Mouse (Mus musculus): ENCODE measurements at regions not wholly inside any gene's neighbourhood (a gene's known extent, or its start where the extent isn't known, plus 50 kb on each side); places are given as distances from the start of the nearest gene placed in this dataset.

GRCm38 (mm10) chr11:22633961-22634360, 122.1 kb downstream of the Tmem17 start:
- no peak for ATAC-seq (replicated peaks; ENCODE audit: extremely low read depth, insufficient read depth, low FRiP score)
- Histone ChIP-seq H3K4me3 (ENCODE audit: low read length) (no peak overlapping the region), H3K9ac (ENCODE audit: low read length) (no peak overlapping the region), H3K27me3 (ENCODE audit: control insufficient read depth, insufficient read depth, low read length) (no peaks in the 10 kb centered on the region), H3K27ac (ENCODE audit: low read length) (no peak overlapping the region), H3K4me2 (ENCODE audit: low read depth, low read length) (no peak overlapping the region), H3K9me3 (replicated peaks; ENCODE audit: control insufficient read depth, low read length) (no peaks in the 10 kb centered on the region), H3K4me1 (ENCODE audit: control insufficient read depth, insufficient read depth, low read length) (peaks cover 11% of the 10 kb centered on the region), H3K36me3 (ENCODE audit: control insufficient read depth, insufficient read depth) (no peaks in the 10 kb centered on the region)
- WGBS, result 65% methylated on average over 6 of the region's 6 CpGs

- Histone ChIP-seq H3K4me1 (ENCODE audit: control insufficient read depth, insufficient read depth, low read length) (peaks cover 6% of the 10 kb centered on the region), H3K9ac (ENCODE audit: low read length) (no peak overlapping the region), H3K27me3 (ENCODE audit: control insufficient read depth, insufficient read depth, low read length) (no peaks in the 10 kb centered on the region), H3K27ac (ENCODE audit: low read length) (no peak overlapping the region), H3K9me3 (replicated peaks; ENCODE audit: control insufficient read depth, low read length) (no peaks in the 10 kb centered on the region), H3K4me3 (ENCODE audit: low read length) (no peak overlapping the region), H3K4me2 (ENCODE audit: low read depth, low read length) (no peak overlapping the region), H3K36me3 (ENCODE audit: control insufficient read depth, insufficient read depth) (no peaks in the 10 kb centered on the region)
- WGBS, result 36% methylated on average over 2 of the region's 2 CpGs
- ATAC-seq (replicated peaks; ENCODE audit: extremely low read depth, insufficient read depth, low FRiP score), result no peak
These were observed 123.1 kb downstream of the Tmem17 start for GRCm38 (mm10) chr11:22635021-22635420.

GRCm38 (mm10) chr11:22636321-22636720, 124.4 kb downstream of the Tmem17 start:
- Histone ChIP-seq H3K4me2 (ENCODE audit: low read depth, low read length) (no peak overlapping the region), H3K9me3 (replicated peaks; ENCODE audit: control insufficient read depth, low read length) (no peaks in the 10 kb centered on the region), H3K4me1 (ENCODE audit: control insufficient read depth, insufficient read depth, low read length) (peaks cover 4% of the 10 kb centered on the region), H3K9ac (ENCODE audit: low read length) (no peak overlapping the region), H3K27ac (ENCODE audit: low read length) (0 out of 2 replicates have a peak overlapping the region, but pooled peaks have one; percentile 2), H3K4me3 (ENCODE audit: low read length) (no peak overlapping the region), H3K27me3 (ENCODE audit: control insufficient read depth, insufficient read depth, low read length) (no peaks in the 10 kb centered on the region), H3K36me3 (ENCODE audit: control insufficient read depth, insufficient read depth) (no peaks in the 10 kb centered on the region)
- 75% methylated on average over 7 of the region's 7 CpGs for WGBS
- ATAC-seq (replicated peaks; ENCODE audit: extremely low read depth, insufficient read depth, low FRiP score), result no peak

- ATAC-seq (replicated peaks; ENCODE audit: extremely low read depth, insufficient read depth, low FRiP score), result no peak
These were observed 125.1 kb downstream of the Tmem17 start for GRCm38 (mm10) chr11:22636761-22637557.

GRCm38 (mm10) chr11:22638171-22638570, 126.3 kb downstream of the Tmem17 start:
- no peak for ATAC-seq (replicated peaks; ENCODE audit: extremely low read depth, insufficient read depth, low FRiP score)

More at GRCm38 (mm10) chr11:22636761-22637557, 125.1 kb downstream of the Tmem17 start:
- Histone ChIP-seq H3K4me3 (ENCODE audit: low read length) (no peak overlapping the region), H3K27me3 (ENCODE audit: control insufficient read depth, insufficient read depth, low read length) (no peaks in the 10 kb centered on the region), H3K4me1 (ENCODE audit: control insufficient read depth, insufficient read depth, low read length) (peaks cover under 1% of the 10 kb centered on the region), H3K9me3 (replicated peaks; ENCODE audit: control insufficient read depth, low read length) (no peaks in the 10 kb centered on the region), H3K9ac (ENCODE audit: low read length) (no peak overlapping the region), H3K4me2 (ENCODE audit: low read depth, low read length) (no peak overlapping the region), H3K27ac (ENCODE audit: low read length) (peak overlapping the region; percentile 2; the same call in 1 of the 2 replicates), H3K36me3 (ENCODE audit: control insufficient read depth, insufficient read depth) (no peaks in the 10 kb centered on the region)
- WGBS, result 71% methylated on average over 9 of the region's 9 CpGs

GRCm38 (mm10) chr11:22638700-22639099, 126.8 kb downstream of the Tmem17 start:
- Histone ChIP-seq H3K27ac (ENCODE audit: low read length) (no peak overlapping the region), H3K9ac (ENCODE audit: low read length) (no peak overlapping the region), H3K27me3 (ENCODE audit: control insufficient read depth, insufficient read depth, low read length) (no peaks in the 10 kb centered on the region), H3K4me2 (ENCODE audit: low read depth, low read length) (no peak overlapping the region), H3K36me3 (ENCODE audit: control insufficient read depth, insufficient read depth) (no peaks in the 10 kb centered on the region), H3K4me3 (ENCODE audit: low read length) (no peak overlapping the region), H3K9me3 (replicated peaks; ENCODE audit: control insufficient read depth, low read length) (no peaks in the 10 kb centered on the region), H3K4me1 (ENCODE audit: control insufficient read depth, insufficient read depth, low read length) (no peaks in the 10 kb centered on the region)
- ATAC-seq (replicated peaks; ENCODE audit: extremely low read depth, insufficient read depth, low FRiP score), result no peak
- WGBS, result 56% methylated on average over 2 of the region's 2 CpGs

More at GRCm38 (mm10) chr11:22638171-22638570, 126.3 kb downstream of the Tmem17 start:
- Histone ChIP-seq H3K36me3 (ENCODE audit: control insufficient read depth, insufficient read depth) (no peaks in the 10 kb centered on the region), H3K4me2 (ENCODE audit: low read depth, low read length) (no peak overlapping the region), H3K27me3 (ENCODE audit: control insufficient read depth, insufficient read depth, low read length) (no peaks in the 10 kb centered on the region), H3K4me1 (ENCODE audit: control insufficient read depth, insufficient read depth, low read length) (no peaks in the 10 kb centered on the region), H3K9ac (ENCODE audit: low read length) (no peak overlapping the region), H3K9me3 (replicated peaks; ENCODE audit: control insufficient read depth, low read length) (no peaks in the 10 kb centered on the region), H3K27ac (ENCODE audit: low read length) (no peak overlapping the region), H3K4me3 (ENCODE audit: low read length) (no peak overlapping the region)
- WGBS, result 75% methylated on average over 6 of the region's 6 CpGs

- no peaks in the 10 kb centered on the region for H3K36me3 ChIP-seq (ENCODE audit: control insufficient read depth, insufficient read depth)
- H3K27ac ChIP-seq (ENCODE audit: low read length), result no peak overlapping the region
- no peaks in the 10 kb centered on the region for H3K27me3 ChIP-seq (ENCODE audit: control insufficient read depth, insufficient read depth, low read length)
- H3K4me3 ChIP-seq (ENCODE audit: low read length), result no peak overlapping the region
- H3K4me2 ChIP-seq (ENCODE audit: low read depth, low read length), result no peak overlapping the region
- ATAC-seq (replicated peaks; ENCODE audit: extremely low read depth, insufficient read depth, low FRiP score), result no peak
- H3K9me3 ChIP-seq (replicated peaks; ENCODE audit: control insufficient read depth, low read length), result no peaks in the 10 kb centered on the region
- no peaks in the 10 kb centered on the region for H3K4me1 ChIP-seq (ENCODE audit: control insufficient read depth, insufficient read depth, low read length)
- WGBS, result 20% methylated on average over 3 of the region's 3 CpGs
- H3K9ac ChIP-seq (ENCODE audit: low read length), result no peak overlapping the region
These were observed 128.6 kb downstream of the Tmem17 start for GRCm38 (mm10) chr11:22640371-22640990.

- Histone ChIP-seq H3K9me3 (replicated peaks; ENCODE audit: control insufficient read depth, low read length) (no peaks in the 10 kb centered on the region), H3K36me3 (ENCODE audit: control insufficient read depth, insufficient read depth) (no peaks in the 10 kb centered on the region), H3K9ac (ENCODE audit: low read length) (no peak overlapping the region), H3K27ac (ENCODE audit: low read length) (no peak overlapping the region), H3K4me1 (ENCODE audit: control insufficient read depth, insufficient read depth, low read length) (peaks cover 5% of the 10 kb centered on the region), H3K27me3 (ENCODE audit: control insufficient read depth, insufficient read depth, low read length) (no peaks in the 10 kb centered on the region), H3K4me3 (ENCODE audit: low read length) (no peak overlapping the region), H3K4me2 (ENCODE audit: low read depth, low read length) (no peak overlapping the region)
- ATAC-seq (replicated peaks; ENCODE audit: extremely low read depth, insufficient read depth, low FRiP score), result no peak
- WGBS, result 83% methylated on average over 1 of the region's 1 CpGs
These were observed 129.6 kb downstream of the Tmem17 start for GRCm38 (mm10) chr11:22641450-22641849.

- no peaks in the 10 kb centered on the region for H3K27me3 ChIP-seq (ENCODE audit: control insufficient read depth, insufficient read depth, low read length)
- no peak overlapping the region for H3K9ac ChIP-seq (ENCODE audit: low read length)
- WGBS, result 51% methylated on average over 3 of the region's 3 CpGs
- H3K4me1 ChIP-seq (ENCODE audit: control insufficient read depth, insufficient read depth, low read length), result peaks cover 7% of the 10 kb centered on the region
- H3K27ac ChIP-seq (ENCODE audit: low read length), result 0 out of 2 replicates have a peak overlapping the region, but pooled peaks have one; percentile 23
- H3K4me2 ChIP-seq (ENCODE audit: low read depth, low read length), result no peak overlapping the region
- ATAC-seq (replicated peaks; ENCODE audit: extremely low read depth, insufficient read depth, low FRiP score), result no peak
- H3K36me3 ChIP-seq (ENCODE audit: control insufficient read depth, insufficient read depth), result no peaks in the 10 kb centered on the region
- no peak overlapping the region for H3K4me3 ChIP-seq (ENCODE audit: low read length)
- no peaks in the 10 kb centered on the region for H3K9me3 ChIP-seq (replicated peaks; ENCODE audit: control insufficient read depth, low read length)
These were observed 132.2 kb downstream of the Tmem17 start for GRCm38 (mm10) chr11:22644010-22644625.
